Mouse (Mus musculus): ENCODE results near the gene Clcn1.
A peak's percentile ranks its signal among the peaks of the same experiment; 100 is the strongest.

Clcn1 gene

GRCm38 (mm10) chr6:42286448-42286847, at the start of gene Clcn1:
Gene Clcn1, plus strand, starts transcription at chr6:42286685.
- no peak for DNase-seq

GRCm38 (mm10) chr6:42237276-42237805, 49.1 kb upstream of the Clcn1 start:
- DNase-seq, result no peak

DNA sequence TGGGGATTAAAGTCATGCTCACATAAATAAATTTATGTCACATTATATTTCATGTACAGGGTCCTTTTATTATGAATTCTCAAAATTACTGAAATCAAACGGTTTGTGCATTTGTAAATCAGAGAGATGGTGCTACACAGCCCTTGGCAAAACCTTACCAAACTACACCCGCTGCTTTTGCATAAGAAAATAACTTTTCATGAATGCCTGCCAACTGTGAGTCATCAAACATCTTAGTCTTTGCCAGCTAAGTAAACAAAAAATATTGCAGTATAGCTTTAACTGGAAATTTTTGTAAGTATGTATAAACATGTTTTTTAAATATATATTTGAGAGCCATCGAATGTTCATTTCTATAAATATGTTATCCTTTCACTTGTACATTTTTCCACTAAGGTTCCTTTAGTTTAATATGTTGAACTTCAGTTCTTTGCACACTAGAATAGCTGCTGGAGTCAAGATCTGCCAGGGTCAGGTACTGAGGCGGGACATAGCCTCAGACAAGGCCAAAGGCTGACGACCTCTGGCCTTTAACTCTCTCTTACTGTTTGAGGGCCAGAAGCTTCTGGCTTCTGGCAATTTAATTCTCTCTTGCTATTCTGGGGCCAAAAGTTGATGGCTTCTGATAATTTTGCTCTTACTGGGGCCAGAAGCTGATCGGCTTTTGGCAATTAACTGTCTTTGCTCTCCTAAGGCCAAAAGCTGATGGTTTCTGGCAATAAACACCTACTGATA, 45.0 kb upstream of the Clcn1 start:
- no peak for DNase-seq

DNA sequence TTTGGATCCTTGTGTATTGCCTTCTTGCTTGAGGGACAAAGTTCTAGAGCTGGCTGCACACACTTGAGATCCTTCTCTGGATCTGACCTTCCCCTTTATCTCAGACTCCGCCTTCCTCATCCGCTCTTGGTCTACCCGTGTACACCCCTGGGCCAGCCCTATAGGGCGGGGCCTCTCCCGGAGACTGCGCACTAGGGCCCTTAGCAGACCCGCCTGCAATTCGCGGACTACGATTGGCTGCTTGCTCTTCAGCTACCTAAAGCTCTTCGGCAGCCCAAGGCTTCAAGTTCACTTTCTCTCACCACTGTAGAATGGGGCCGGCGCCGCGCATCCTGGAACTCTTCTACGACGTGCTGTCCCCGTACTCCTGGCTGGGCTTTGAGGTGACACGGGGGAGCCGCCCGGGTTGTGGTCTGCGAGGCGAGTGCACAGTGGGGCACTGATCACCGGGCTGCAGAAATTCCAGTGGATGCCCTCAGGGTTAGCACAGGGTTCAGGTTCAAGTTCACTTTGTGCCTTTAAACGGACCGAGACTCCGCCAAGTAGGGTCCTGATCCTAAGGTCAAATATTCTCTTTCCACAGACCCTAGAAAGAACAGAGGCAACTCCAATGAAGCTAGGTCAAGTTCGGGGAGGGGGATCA, 40.7 kb upstream of the Clcn1 start, which contains the start of gene Gstk1:
Gstk1 (plus strand) TSS at position 225 of the 643 bp plus-strand sequence.
- peak; percentile 80 to 85 for DNase-seq

- peak in 1 of 2 experiments; percentile 36 for DNase-seq
Measured at GRCm38 (mm10) chr6:42247173-42247572, 39.3 kb upstream of the Clcn1 start.

- DNase-seq, result no peak
Measured at GRCm38 (mm10) chr6:42247981-42248380, 38.5 kb upstream of the Clcn1 start.

DNA sequence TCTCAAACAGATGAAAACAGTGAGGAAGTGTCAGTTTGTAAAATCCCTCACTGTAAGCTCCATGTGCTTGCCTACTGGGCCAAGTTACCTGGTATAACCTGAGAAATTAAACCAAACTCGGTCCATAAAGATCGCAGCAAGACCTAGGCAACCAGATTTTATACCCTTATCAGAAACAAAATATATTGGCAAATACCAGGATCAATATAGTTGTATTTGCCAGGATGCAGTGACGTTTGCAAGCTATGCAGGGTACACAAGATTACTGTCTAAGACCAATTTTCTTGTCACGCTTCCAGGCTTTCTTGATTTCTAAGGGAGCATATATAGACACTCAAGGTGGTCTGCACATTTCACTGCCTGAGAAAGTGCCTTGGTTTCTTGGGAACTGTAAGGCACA, 34.7 kb upstream of the Clcn1 start:
- DNase-seq, result no peak

GRCm38 (mm10) chr6:42253103-42253502, 33.4 kb upstream of the Clcn1 start:
- DNase-seq, result peak; percentile 45 to 46

DNA sequence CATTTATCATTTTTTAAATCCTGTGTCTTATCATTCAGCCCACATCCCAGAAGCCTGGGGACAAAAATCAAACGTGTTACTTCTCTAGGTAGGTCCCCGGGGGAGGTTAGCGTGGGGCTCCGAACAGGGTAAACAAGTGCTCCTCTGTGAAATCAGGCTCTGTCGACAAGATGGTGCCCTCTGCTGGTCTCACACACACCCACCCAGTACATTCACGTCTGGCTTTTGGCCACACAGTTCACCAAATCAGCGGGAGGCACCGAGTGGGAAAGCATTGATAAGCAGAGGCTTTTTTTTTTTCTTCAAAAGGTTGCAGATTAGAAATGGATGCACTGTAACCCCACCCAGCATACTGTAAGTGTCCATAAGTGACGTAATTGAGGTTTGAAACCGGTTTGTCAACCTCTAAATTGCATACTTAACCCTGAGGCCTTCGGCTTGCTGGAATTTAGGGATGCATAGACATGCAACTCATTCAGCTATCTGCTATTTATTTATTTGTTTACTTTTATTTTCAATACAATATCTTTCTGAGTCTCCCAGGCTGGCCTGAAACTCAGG, 29.1 kb upstream of the Clcn1 start:
- DNase-seq, result peak; percentile 76 to 77

DNA sequence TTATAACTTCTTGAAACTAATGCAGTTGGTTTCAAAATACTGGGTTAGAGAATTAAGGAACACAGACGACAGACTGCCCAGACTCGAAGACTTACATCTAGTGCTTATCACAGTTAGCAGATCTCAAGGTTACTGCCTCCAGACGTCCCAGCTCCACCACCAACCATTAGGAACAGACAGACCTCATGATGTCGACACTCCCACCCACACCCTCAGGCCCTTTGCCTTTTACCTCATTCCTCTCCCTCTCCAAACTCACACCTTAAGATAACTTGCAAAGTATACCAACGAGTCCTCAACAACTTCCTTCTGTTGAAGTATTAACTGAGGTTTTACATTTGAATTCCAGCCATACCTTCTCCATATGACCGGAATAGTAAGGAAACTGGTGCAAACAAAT, 26.1 kb upstream of the Clcn1 start:
- DNase-seq, result no peak

DNA sequence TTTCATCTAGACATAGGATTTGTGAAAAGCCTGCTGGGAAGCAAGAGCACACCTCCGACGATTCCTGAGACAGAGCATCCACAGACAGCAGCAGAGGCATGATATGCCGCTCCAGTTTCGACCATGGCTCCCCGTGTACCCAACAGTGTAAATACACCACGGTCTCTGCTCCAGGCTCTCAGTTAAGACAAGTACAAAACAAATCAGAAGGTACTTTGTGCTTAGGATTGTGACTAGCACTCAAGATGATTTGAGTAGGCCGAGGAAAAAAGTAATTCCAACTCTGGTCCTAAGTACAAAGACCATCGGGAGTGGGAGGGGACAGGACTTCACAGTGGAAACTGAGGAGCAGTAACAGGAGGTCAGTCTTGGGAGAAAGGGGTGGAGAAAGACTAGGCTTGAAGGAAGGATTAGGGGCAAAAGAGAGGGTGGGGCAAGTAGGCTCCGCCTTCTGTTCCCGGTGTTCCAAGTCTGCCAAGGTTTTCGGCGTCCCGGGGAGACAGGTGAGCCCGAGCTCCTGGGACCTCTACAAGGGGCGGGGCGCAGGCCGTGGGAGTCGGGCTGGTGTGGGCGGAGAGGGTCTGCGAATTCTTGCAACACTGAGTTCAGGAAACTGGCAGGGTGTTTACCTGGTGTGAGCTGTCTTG, 24.8 kb upstream of the Clcn1 start, which contains the start of gene Tmem139:
Tmem139 (plus strand) TSS at position 447 of the 647 bp plus-strand sequence.
- no peak for DNase-seq

DNA sequence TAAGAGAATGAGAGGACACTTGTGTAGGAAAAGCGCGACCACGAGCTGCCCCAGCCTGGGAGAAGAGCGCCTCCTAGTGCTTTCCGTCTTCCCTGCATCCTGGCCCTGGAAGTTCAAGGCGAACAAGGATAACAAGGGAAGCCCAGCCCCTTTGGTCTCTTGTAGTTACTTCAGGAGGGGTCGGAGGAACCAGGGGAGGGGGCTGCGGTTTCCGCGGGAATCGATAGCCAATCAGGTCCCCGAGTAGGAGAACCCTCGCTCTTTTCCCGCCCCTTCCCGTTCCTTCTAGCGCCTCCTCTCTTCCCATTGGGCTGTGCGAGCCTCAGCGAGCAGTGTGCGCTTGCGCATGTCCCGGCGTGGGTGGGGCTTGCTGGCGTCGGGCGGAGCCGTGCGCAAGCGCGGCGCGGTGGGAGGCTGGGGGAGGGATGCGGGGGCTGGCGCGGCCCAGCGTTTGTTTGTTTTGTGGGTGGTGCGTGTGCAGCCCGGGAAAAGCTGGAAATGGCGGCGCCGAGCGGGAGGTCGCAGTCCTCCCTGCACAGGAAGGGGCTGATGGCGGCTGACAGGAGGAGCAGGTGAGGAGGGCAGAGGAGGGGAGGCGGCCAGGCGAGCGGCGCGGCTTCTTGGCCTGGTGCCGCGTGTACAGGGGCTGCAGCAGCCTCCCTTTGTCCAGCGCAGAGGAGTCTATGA, 21.7 kb upstream of the Clcn1 start, which contains the start of gene Casp2:
Casp2 (plus strand) TSS at position 360 of the 687 bp plus-strand sequence.
- DNase-seq, result peak; percentile 99 to 100

GRCm38 (mm10) chr6:42265391-42266330, 20.8 kb upstream of the Clcn1 start:
- DNase-seq, result peak; percentile 29 to 34

GRCm38 (mm10) chr6:42270817-42271216, 15.7 kb upstream of the Clcn1 start:
- no peak for DNase-seq

- peak in 1 of 2 experiments; percentile 19 for DNase-seq
Measured at GRCm38 (mm10) chr6:42276151-42276550, 10.3 kb upstream of the Clcn1 start.

GRCm38 (mm10) chr6:42282865-42283528, 3.5 kb upstream of the Clcn1 start:
- no peak for DNase-seq

DNA sequence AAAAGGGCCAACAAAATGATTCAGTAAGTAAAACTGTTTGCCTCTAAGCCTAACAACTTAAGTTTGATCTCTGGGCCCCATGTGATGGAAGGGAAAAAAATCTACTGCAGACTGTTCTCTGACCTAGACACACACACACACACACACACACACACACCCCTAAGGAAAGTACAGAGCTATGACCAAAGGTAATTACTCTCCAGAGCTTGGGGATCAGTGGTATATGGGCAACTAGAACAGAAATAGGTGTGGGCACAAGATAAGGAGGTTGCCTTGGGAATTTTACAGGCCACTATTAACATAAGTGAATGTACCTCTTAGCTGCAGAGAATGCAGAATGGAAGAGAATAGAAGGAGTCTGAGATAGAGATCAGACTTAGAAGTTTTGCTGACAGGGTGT, 1.1 kb downstream of the Clcn1 start:
- DNase-seq, result no peak

DNA sequence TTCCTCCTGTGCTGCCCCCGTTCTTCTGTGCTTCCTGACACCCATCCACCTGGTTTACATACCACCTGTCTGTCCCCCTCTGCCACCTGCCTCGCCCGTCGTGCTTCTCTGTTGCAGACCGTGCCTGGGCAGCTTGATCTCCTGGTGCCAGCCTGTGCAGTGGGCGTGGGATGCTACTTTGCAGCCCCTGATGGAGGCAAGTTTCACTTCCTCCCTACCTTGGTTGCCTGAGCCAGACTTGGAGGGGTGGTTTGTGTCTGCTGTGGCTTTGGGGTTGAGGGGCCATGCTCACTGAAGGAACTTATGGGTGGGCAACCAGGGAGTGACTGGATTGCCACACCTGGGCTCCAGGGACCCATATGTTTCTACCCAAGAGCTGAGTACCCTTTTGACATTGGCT, 6.8 kb downstream of the Clcn1 start:
- no peak for DNase-seq

GRCm38 (mm10) chr6:42295549-42296094, 9.1 kb downstream of the Clcn1 start:
- DNase-seq, result no peak

DNA sequence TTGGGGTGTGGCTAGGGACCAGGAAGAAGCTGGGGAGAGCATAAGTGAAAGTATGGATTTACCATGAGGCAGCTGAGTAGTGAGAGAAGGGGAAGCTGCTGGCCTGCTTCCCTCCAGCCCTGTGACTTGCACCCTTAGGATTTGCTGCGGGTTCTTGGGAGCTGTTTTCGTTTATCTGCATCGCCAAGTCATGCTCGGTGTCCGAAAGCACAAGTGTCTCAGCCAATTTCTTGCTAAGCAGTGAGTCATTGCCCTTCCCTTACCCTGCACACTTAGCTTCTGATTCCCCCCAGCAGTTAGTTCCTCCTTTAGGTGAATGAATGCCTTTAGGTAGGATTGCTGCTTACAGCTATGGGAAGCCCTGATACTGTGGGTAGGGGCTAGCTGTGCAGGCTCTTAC, 12.9 kb downstream of the Clcn1 start:
- DNase-seq, result no peak

All from cerebellum, postnatal 10 days (tissue).